Mouse (Mus musculus): Measurements from ENCODE around the gene Tbc1d22b.

DNA sequence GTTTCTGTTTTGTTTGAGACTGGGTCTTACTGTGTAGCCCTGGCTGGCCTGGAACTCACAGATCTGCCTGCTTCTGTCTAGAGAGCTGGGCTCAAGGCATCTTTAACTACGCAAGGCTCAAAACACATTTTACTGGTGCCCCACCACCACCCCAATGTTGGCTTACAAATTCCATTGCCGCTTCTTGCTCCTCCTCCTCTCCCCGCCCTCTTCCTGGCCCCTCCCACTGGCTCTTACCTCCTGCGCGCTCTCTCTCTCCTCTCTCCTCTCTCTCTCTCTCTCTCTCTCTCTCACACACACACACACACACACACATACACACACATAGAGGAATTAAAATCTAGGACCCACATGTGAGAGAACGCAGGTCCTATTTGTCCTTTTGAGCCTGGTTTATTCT is 19.1 kb upstream of the Tbc1d22b start:
- TF ChIP-seq POLR2A (IDR thresholded peaks at IDR 0.05; ENCODE audit: extremely low read depth, insufficient read depth, low read length) (no peak), CTCF (IDR thresholded peaks at IDR 0.05; ENCODE audit: low read depth, low read length) (no peak)
